Mouse (Mus musculus): ENCODE results near the gene Lpcat3. TPM values are rescaled to one million over a fixed set of nuclear protein-coding genes. Genes with fewer than 3 reads are reported as not detected.
"Not testable (repeated sequence)": the region's sequence is repeated elsewhere in the genome, so short reads cannot be mapped to it uniquely, and the experiment has no call there.

Lpcat3 gene
- total RNA-seq, 2 experiments from 2014 or later, result 43.5 to 44.0 TPM

DNA sequence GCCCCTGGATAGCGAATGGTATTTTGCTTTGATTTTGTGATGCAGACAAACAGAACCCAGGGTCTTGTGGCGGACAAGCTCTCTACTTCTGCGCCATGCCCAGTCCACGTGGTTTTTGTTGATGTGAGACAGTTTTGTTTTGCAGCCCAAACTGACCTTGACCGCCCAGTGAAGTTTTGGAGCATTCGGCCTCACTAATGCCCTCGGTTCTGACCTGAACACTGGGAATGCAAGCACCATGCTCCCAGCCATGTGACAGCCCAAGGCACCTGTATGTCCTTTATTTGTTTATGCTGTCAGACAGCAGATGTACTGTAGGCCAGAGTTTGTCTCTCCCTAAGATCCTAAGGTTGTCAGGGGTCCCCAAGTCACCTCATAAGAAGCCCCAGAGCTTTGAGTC, 11.8 kb downstream of the Lpcat3 start:
- no peak for DNase-seq (ENCODE audit: low spot score in 2 of 2)

DNA sequence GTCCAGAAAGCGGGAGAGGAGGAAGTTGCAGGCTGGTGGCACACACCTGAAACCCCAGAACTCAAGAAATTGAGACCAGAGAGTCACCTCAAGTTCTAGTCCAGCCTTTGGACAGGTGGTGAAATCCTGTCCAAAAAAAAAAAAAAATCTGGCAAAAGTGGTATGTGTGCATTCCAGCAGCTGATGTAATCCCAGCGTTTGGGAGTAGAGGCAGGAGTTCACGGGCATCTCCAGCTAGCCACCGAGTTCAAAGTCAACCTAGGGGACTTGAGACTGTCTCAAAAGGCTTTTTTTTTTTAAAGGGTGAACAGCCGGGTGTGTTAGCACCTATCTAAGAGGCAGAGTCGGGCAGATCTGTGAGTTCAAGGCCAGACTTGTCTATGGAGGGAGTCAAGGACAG, 13.3 kb downstream of the Lpcat3 start:
- no peak for DNase-seq (ENCODE audit: low spot score in 2 of 2)

DNA sequence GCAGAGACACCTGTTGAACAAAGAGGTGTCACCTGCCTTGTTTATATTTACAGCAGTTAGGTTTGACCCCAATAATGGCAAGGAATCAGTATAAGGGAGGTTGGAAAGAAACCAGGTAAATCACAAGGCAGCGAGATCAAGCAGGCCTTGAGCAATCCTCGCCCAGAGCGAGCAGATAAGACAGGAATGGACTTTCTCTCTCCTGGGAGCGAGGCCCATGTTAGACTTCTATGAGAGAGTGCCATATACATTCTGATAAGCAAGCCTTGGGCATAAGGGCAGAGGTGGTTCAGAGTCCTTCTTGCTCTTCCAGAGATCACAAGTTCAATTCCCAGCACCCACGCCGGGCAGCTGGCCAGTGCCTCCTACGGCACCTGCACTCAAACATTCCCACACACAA, 15.9 kb downstream of the Lpcat3 start:
- no peak for DNase-seq (ENCODE audit: low spot score in 2 of 2)

DNA sequence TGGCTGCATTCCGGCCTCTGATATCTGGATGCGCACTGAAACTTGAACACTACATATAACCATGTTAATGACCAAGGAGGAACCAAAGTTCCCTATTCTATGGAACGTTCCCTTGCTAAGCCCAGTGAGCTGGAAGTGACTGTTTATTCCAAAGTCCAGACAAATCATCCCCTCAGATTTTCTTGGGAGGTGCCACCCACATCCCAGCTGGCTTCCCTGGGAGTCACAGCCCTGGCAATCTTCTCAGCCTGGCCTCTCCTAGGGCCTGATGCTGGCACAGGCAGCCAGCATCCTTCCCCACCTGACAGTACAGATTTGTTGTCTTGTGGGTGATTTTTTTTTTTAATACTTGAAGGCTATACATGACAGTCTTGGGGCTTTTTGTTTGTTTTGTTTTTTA, 16.7 kb downstream of the Lpcat3 start:
- DNase-seq (ENCODE audit: low spot score in 2 of 2), result no peak

DNA sequence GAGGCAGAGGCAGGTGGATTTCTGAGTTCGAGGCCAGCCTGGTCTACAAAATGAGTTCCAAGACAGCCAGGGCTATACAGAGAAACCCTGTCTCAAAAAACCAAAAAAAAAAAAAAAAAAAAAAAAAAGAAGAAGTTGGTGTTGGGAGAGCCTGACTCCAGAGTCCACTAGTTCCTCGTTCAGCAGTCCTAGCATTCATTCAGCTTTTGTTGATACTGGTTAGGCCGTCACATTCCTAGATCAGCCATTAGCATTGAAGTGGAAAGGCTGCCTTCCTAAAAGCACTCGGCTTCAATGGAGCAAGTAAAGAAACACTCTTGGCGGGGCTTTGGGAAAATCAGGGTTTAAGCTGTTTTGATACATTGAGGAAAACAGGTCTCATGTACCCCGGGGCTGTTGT, 19.5 kb downstream of the Lpcat3 start:
- not testable (repeated sequence) for DNase-seq (ENCODE audit: low spot score in 2 of 2)

DNA sequence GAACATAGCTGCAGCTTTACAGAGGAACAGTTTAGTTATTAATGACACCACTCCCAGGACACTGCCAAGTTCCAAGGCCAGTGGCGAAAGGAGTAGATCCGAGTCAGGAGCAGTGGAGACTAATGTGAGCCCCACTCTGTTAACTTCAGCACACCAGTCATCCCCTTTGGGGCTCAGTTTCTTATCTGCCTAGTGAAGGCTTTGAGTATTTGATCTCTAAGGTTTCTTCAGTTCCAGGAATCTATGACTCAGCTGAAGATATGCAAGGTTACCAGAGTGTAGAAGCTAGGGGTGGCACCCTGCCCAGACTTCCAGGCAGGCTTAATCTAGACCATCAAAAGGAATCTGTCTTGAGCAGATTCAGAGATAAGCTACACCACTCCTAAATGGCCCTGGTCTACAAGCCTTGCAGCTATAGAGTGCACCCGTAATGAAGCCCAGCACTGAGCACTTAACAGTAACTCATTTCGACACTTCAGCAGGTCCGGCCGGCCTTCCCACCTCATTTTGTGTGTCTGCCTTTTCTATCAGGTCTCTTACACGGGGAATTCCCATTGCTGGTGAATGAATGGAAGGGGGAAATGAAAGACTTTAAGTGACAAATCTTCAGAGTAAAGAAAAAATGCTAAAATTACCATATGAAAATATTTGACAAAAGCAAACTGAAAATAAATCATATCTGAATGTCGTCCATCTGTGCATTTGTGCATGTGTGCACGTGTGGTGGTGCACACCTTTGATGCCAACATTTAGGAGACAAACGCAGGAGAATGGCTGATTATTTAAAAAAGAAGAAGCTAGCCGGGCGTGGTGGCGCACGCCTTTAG, 21.0 kb downstream of the Lpcat3 start:
- no peak for DNase-seq (ENCODE audit: low spot score in 2 of 2)

DNA sequence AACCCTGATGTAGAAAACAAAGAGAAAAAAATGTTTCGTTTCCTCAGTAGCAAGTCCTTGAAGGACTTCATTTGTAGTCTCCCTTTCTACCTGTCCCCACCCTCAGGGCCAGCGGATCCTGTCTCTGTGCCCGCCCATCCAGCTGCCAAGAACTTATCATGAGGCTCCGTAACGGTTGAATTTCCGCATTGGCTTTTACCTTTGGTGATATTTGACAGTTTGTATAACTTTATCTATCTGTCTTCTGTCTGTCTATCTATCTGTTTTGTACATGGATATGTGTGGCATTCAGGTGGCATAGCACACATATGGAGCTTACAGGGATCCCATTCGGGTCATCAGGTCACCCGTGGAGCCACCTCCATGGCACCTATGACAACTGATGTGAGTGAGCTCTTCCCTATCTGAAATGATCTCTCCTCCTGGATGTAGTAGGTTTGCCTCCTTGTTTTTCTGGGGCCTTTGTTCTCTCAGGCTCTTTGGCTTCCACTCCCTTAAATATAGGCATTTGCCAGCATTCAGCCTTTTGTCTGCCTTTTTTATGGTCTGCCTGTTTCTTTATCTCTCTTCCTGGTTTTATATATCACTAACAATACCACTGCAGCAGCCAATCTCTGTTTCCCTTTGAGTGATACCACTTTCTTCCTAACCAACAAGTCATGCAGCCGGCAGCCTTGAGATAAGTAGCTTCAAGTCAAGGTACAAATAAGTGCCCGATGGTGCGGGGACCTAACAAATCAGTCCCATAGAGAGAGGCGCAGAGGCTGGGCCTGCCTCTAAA, 23.0 kb downstream of the Lpcat3 start:
- no peak for DNase-seq (ENCODE audit: low spot score in 2 of 2)

DNA sequence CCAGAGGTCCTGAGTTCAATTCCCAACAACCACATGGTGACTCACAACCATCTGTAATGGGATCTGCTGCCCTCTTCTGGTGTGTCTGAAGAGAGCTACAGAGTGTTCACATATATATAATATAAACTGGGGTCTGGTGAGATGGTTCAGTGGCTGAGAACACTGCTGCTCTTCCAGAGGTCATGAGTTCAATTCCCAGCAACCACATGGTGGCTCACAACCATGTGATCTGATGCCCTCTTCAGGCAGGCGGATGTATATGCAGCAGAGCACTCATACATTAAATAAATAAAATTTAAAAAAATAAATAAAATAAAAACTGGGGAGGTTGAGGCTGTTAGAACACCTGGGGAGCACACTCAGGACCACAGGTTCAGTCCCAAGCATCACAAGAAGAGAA, 23.8 kb downstream of the Lpcat3 start:
- not testable (repeated sequence) for DNase-seq (ENCODE audit: low spot score in 2 of 2)

DNA sequence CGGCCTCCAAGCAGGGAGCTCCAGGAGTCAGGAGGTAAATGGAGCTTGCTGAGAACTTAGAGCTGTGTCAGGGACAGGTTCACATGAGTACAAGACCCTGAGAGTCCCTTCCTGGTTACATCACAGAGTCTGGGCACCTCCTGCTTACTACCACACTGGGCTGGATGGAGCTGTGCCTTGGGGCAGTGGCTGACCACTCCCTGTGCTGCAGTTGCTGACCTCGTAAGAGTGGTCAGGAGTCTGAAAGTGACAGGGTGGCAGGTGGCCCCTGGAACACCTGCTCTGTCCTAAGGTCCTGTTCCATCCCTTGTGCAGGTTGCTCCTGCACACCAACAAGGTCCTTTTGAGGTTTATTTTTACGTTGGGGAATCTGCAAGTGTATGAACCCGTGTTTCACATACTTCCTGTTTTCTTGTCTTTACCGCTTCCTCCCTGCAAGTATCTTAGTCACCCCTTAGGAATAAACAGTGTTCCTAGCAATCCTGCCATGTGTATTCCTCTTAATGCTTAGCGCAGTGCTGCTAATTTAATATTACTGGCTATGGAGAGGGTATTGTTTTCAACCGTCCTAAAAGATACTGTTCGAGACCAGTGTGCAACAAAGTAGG, 25.4 kb downstream of the Lpcat3 start:
- no peak for DNase-seq (ENCODE audit: low spot score in 2 of 2)

DNA sequence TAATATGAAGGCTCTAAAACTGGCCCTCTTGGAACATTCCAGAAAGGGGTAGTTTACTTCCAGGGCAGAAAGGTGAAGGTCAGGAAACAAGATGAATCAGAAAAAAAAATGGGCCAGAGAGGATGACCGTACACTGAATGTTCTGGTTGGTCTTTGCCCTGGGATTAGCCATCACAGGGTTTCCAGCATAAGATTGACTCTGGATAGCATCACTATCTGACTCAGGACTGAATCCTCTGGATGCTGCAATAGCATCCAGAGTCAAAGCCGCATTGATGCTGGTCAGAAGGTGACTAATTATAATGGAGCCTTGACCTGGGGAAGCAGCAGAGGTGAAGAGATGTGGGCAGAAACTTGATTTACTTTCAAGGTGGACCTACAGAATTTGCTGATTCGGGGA, 26.2 kb downstream of the Lpcat3 start:
- no peak for DNase-seq (ENCODE audit: low spot score in 2 of 2)

DNA sequence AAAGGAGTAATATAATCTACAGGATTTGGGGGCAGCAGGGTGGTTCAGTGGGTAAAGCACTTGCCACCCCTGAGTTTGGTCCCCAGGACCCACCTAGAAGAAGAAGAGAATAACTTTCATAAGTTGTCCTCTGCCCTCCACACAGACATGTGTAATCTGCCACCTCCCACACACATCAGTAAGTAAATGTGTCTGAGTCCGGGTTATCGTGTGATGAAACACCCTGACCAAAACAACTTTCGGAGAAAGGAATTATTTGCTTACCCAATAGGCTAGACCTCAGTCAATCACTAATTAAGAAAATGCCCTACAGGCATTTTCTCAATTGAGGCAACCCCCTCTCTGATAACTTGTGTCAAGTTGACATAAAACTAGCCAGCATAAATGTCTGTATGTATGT, 27.7 kb downstream of the Lpcat3 start:
- no peak for DNase-seq (ENCODE audit: low spot score in 2 of 2)

DNA sequence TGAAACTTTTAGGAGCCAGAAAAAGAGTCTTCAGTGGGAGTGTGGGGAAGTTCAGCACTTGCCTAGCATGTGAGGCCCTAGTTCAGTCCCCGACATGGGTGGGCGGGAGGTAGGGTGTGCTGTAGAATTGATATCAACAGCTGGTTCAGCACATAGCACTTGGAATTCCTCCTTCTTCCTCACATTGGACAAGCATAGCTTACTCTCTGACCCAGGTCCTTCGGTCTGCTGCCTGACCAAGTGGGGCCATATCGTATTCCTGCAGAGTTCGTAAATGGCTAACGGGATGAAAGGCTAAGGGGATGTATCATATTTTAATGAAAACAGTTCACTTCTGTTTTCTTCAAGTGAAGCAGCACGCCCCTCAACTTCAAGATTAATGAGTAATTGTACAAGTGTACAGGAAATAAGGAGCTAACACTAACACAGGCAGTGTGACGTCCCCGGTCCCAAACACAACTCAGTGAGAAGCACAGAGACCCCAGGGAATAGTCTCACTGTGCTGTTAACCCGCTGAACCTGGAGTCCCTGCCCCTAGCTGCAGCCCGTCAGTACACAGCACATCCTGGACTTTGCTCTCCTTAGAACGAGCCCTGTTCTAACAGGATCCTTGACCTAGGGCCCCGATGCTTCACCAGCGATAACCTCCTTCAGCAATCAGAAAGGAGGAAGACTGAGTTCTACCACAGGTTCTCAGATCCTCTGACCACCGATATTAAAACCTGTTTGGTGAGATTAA, 30.6 kb downstream of the Lpcat3 start:
- DNase-seq (ENCODE audit: low spot score in 2 of 2), result no peak

DNA sequence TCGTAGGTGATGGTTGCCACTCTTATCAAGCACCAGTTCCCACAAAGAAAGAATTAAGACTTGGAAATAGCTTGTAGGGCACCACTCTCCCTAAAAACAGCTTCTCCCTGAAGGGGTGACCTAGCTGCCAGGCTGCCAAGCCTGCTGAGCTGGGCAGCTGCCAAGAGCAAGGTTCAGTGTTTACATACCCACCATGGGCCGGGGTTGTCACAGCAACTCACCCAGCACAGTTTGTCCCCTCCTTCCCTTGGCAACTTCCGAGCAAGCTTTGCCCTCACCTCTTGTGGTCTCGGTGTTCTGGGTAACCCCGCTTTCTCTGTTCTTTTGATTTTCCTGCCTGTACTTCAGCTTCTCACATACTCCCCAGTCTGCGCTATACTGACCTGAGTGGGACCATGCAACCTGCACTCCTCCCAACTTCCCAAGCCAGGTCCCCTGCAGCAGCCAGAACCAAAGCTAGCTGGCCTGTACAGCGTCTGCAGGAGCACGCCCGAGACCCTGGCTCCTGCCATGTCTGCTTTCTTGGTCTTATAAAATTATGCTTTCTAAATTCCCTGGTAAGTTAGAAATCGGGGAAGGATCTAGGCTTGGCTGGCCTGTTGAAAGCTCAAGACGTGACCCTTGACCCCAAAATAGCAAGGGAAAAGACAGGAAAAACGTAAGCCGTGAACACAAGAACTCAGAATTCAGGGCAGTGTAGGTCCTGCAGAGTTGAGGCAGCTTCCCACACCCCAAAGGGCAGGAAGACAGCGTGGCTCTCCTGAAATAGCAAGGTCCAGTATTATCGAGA, 31.5 kb downstream of the Lpcat3 start:
- DNase-seq (ENCODE audit: low spot score in 2 of 2), result peak; percentile 69 to 71

DNA sequence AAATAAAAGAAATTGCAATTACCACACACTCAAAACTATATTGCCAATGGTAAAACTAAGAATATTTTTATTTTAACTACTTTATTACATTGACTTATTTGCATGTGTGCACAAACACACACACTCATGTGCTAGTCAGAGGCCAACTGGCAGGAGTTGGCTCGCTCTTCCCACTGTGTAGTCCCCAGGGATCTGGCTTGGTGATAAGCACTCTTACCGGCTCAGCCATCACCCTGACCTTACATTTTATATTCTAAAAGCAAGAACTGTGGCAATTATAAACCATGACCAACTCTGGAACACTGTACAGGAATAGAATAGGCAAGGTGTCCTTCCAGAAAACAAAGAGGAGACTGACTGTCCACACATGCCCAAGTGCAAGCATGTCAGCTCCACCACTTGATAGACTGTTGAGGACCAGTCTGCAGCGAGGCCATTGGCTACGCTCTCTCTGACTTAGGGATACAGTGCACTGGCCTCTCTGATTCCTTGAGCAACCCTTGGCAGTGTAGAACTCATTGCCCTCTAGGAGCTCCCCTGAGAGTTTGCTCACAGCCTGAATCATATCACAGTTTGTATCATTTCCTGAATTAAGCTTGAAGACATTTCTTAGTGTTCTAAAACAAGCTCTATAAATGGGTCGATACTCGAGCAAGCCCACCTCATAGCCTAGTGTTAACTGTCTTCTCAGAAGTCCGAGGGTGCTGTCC, 33.8 kb downstream of the Lpcat3 start:
- DNase-seq (ENCODE audit: low spot score in 2 of 2), result no peak

DNA sequence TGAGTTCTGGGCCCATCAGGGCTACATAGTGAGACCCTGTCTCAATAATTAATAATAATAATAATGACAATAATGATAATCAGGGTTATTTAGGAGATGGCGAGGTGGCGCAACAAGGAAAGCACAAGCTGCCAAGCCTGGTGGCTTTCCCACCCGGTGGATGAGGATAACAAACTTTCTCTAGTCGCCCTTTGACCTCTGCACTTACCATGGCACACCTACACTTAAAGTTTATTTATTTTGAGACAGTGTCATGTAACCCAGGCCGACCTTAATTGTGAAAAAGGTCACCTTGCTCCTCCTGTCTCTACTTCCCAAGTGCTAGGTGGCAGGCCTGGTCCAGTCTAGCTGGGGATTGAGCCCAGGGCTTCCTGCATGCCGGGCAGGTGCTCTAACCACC, 35.9 kb downstream of the Lpcat3 start:
- DNase-seq (ENCODE audit: low spot score in 2 of 2), result no peak

DNA sequence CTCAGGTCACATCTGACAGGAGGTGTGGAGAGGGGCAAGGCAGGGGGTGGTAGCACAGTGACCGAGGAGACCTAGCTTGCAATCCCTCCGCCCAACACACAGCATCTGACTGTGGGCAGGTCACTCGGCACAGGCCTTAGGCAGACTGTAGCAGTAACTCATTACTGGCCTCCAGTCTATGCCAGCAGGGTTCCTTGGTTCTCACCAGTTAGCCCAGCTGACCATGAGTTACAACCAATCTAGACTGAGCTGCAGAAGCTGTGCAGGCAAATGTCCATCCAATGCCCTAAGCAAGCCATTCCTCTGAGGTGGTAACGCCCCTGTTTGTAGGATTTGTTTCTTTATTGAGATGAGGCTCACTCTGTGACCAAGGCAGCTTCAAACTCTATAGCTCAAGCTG, 36.5 kb downstream of the Lpcat3 start:
- no peak for DNase-seq (ENCODE audit: low spot score in 2 of 2)

DNA sequence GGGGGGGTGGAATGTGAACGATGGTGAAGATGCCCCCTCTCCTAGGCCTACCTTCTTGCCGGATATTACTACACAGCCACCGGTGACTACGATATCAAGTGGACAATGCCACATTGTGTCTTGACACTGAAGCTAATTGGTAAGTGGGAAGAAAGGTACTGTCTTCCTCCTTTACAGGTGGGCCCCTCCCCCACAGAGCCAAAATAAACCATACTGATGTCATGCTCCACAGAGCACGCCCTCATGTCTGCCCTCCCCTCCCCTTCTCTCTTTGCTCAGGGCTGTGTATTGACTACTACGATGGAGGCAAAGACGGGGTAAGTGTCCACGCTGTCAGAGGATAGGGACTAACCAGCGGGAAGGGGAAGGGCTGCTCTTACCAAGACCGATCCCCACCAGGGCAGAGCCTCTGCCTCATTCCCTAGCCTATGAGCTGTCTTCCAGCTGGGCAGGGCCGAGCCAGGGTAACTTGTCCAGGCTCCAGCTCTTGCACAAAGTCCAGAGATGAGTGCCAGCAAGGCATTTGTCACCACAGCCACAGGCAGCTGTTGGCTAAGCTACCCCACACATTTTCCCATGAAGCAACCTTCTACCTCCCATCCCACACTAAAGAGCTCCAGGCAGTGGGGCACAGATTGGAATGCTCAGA, 37.3 kb downstream of the Lpcat3 start:
- DNase-seq (ENCODE audit: low spot score in 2 of 2), result peak; percentile 56 to 66

DNA sequence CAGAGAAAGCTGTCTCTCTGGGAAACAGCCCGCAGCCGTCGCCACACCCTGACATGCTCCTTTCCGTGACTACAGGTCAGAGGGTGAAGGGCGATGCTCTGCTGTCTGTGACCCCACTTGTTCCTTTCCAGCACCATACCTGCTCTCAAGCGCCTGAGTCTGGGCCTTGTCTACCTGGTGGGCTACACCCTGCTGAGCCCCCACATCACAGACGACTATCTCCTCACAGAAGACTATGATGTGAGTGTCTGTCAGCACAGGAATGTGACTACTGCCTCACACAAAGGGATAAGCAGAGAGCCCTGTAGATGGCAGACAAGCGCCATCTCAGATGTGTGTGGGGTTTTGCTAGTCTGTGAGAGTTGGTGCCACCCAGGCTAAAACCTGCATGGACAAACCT, 38.5 kb downstream of the Lpcat3 start:
- peak in 1 of 2 experiments; percentile 46 for DNase-seq (ENCODE audit: low spot score in 2 of 2)

DNA sequence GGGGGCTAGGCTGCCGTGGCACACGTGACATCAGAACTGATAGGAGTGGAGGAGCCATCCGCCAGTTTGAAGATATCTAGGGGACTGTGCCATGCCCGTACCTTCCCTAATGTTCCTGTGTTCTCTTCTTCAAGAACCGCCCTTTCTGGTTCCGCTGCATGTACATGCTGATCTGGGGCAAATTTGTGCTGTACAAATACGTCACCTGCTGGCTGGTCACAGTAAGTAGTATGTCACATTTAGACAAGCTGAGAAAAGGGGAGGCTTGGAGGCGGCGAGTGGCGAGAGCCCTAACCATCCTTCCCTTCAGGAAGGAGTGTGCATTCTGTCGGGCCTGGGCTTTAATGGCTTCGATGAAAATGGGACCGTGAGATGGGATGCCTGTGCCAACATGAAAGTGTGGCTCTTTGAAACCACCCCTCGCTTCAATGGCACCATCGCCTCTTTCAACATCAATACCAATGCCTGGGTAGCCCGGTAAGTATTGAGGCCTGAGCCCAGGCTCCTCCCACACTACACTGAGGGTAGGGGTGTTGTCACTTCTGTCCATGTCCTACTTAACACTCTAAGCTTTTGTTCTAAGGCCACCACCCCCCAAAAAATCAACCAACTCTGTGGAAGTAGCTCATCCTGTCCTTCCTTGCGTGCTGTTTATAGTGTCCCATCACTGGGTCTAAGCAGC, 39.4 kb downstream of the Lpcat3 start:
- DNase-seq (ENCODE audit: low spot score in 2 of 2), result no peak
